Mouse (Mus musculus) hindbrain, embryonic 10.5 days (tissue): ENCODE measurements around the gene Efcab9. TPM values are rescaled to one million over a fixed set of nuclear protein-coding genes. Genes with fewer than 3 reads are reported as not detected.

Source experiments
- DNase-seq: peaks from one replicate; pipeline ENCODE4 v3.0.0-alpha.2; 2017; ENCODE audit warnings: low spot score
- H3K27ac ChIP-seq: fragments of 300-500 bp; sonication (generic); 2 replicates; pipeline ENCODE4 v1.5.1; 2016; ENCODE audit warnings: mild to moderate bottlenecking, moderate library complexity
- H3K27me3 ChIP-seq: fragments of 300-500 bp; sonication (generic); 2 replicates; pipeline ENCODE4 v1.6.1; 2016; ENCODE audit warnings: mild to moderate bottlenecking; ENCODE audit not compliant: poor library complexity, insufficient read depth, severe bottlenecking
- H3K36me3 ChIP-seq: fragments of 300-500 bp; sonication (generic); 2 replicates; pipeline ENCODE4 v1.6.1; 2016; ENCODE audit warnings: mild to moderate bottlenecking, moderate library complexity
- H3K4me1 ChIP-seq: fragments of 300-500 bp; sonication (generic); replicated peaks from 2 replicates; pipeline ENCODE4 v1.6.1; 2016; ENCODE audit warnings: mild to moderate bottlenecking
- H3K4me3 ChIP-seq: fragments of 300-500 bp; sonication (generic); 2 replicates; pipeline ENCODE4 v1.5.1; 2016; ENCODE audit warnings: mild to moderate bottlenecking, moderate library complexity
- H3K9me3 ChIP-seq: fragments of 300-500 bp; sonication (generic); 2 replicates; pipeline ENCODE4 v1.6.1; 2016; ENCODE audit warnings: mild to moderate bottlenecking, moderate library complexity
- WGBS: fragments of 180-500 bp; shearing (Covaris S2); methylation state at CpG from one replicate; pipeline ENCODE4 v1.1.7; 2016; 5-methylcytosine and 5-hydroxymethylcytosine counted together
- polyA plus RNA-seq: library from polyadenylated mRNA; unstranded; fragments of >200 nt; fragmentation: Nextera tagmentation; extraction: Ambion mirVana; gene quantifications from 2 replicates; pipeline ENCODE4 v1.2.1, GENCODE M21; 2016

The Efcab9 gene
- polyA plus RNA-seq, 1 experiment from 2014 or later = not detected

DNA sequence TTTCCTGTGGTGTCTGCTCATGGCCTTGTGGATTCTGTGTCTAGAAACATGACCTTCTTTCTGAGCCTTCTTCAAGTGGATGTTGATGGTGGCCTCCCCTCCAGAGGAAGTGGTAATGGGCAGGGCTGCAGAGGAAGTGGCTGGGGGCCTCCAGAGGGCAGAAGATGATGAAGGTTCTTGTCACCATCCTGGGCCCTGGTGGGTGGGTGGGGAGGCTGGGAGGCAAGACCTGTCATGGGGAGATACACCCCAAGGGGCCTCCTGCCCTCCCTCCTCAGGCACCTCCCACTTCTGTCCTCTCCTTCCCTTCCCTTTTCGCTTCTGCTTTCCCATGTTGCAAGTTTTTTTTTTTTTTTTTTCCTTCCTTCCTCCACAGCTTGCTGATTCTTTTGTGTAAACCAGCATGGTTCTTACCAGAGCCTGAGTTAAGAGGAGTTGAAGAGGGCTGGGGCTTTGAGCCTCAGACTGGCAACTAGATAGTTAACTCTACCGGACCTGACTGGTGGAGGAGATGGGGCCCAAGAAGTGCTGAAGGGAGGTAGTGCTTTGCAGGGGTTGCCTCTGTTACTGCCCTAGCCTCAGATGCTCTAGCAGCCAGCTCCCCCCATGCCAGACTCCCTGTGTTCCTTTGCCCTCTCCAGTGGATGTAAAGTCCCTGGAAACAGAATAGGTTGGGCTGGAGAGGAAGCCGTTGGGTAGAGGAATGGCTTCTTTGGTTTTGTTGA is 11.0 kb upstream of the Efcab9 start:
- no peak overlapping the region for H3K4me3 ChIP-seq
- H3K27ac ChIP-seq = peak overlapping the region; percentile 73
- H3K9me3 ChIP-seq = no peaks in the 10 kb centered on the region
- H3K4me1 ChIP-seq = peaks cover 46% of the 10 kb centered on the region
- peaks cover 20% of the 10 kb centered on the region; the same call in 1 of the 2 replicates for H3K27me3 ChIP-seq
- H3K36me3 ChIP-seq = no peaks in the 10 kb centered on the region
- DNase-seq = no peak
- 32% methylated on average over 3 of the region's 3 CpGs for WGBS

DNA sequence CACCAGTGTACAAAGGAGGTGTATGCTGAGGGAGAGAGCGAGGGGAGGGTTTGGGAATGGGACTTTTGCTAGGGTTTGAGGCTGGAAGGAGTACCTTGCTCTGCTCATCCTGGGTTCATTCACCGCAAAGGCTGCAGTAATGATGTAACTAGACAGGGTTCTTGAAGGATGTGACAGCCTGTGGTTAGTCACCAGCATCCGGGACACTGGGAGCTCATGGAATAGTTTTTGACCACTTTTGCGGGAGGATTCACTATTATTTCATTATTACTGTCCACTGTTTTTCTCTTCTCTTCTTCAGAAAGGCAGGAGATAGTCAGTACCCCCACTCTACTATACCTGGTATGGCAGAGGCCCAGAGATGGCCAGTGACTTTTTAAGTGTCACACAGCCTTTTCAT is 10.3 kb upstream of the Efcab9 start:
- Histone ChIP-seq H3K27me3 (peaks cover 20% of the 10 kb centered on the region; the same call in 1 of the 2 replicates), H3K4me1 (peaks cover 46% of the 10 kb centered on the region), H3K4me3 (no peak overlapping the region), H3K9me3 (no peaks in the 10 kb centered on the region), H3K36me3 (no peaks in the 10 kb centered on the region), H3K27ac (peak overlapping the region; percentile 73)
- no peak for DNase-seq
- 94% methylated on average over 4 of the region's 4 CpGs for WGBS

DNA sequence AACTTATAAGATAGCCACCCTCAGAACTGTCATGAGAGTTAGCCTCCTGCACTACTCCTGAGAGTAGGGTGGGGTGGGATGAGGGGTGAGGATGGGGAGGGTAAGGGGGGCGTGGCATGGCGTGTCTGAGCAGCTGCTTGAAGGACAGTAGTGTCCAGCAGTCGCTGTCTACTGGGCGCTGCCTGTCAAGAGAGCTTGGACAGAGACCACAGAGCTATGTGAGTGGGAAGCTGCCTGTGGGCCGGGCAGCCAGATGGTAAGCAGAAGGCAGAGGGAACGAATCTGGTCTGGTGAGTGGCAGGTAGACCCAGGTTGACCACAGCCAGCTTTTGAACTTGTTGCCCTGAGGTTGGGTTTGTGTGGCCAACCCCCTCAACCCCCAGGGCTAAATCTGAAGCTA is 8.6 kb upstream of the Efcab9 start:
- no peak for DNase-seq
- H3K4me3 ChIP-seq = no peak overlapping the region
- H3K36me3 ChIP-seq = no peaks in the 10 kb centered on the region
- H3K4me1 ChIP-seq = peaks cover 51% of the 10 kb centered on the region
- WGBS = 80% methylated on average over 6 of the region's 6 CpGs
- H3K27me3 ChIP-seq = peaks cover 24% of the 10 kb centered on the region
- H3K9me3 ChIP-seq = no peaks in the 10 kb centered on the region
- no peak overlapping the region for H3K27ac ChIP-seq

DNA sequence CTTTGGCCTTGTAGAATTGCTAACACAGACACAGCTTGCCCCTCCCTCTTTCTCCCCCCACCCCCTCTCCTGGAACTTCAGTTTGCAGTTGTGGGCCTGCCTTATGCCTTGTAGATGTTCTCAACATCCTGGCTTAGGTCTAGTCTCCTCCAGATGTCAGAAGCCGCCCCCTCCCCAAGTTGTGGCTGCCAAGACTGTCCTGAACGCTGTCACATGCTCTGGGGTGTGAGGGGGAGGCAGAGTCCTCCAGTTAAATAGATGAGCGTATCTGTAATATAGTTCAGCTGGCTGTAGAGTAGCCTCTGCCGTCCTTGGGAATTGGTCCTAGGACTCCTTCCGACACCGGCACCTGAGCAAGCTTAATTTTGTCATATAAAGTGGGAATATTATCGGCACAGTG is 7.8 kb upstream of the Efcab9 start:
- 90% methylated on average over 7 of the region's 7 CpGs for WGBS
- Histone ChIP-seq H3K27me3 (peaks cover 31% of the 10 kb centered on the region), H3K4me3 (no peak overlapping the region), H3K9me3 (no peaks in the 10 kb centered on the region), H3K27ac (no peak overlapping the region), H3K4me1 (peaks cover 54% of the 10 kb centered on the region), H3K36me3 (no peaks in the 10 kb centered on the region)
- DNase-seq = no peak

DNA sequence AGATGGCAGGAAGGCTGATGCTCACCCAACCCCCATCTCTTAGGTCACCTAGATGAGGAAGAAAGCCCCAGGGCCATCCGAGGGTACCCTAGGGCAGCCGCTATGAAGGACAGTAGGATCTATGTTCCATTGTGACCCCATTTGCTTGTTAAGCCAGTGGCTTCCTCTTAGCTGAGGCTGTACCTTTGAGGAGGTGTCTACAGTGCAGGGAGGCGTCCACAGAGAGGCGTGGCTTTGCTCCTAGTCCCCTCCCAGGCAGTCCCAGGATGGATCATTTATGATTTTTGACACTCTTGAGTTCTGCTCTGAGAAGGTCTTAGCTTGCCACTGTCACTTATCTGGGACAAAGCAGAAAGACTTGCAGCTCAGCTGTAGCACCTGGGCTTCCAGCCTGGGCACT is 7.0 kb upstream of the Efcab9 start:
- DNase-seq = no peak
- Histone ChIP-seq H3K4me1 (peaks cover 63% of the 10 kb centered on the region), H3K27ac (peak overlapping the region; percentile 66), H3K9me3 (no peaks in the 10 kb centered on the region), H3K27me3 (peaks cover 40% of the 10 kb centered on the region), H3K4me3 (no peak overlapping the region), H3K36me3 (no peaks in the 10 kb centered on the region)
- WGBS = 85% methylated on average over 4 of the region's 4 CpGs

DNA sequence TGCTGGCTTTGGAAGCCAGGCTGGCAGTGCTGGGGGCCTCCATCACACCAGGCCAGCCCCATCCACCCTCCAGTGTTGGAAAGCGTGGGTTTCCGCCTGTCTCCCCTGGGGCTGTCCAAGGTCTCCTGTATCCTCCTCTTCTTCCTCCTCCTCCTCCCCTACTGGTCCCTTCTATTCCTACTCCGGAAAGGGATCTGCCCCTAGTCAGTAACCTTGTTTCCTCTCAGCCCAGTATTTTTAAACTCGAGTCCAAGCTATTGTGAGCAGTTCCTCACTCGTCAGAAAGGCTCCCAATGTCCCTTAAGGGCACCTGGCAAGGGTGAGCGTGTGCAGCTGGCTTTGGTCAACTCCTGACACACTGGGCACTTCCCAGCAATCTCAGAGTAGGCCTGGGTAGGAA is 6.6 kb upstream of the Efcab9 start:
- Histone ChIP-seq H3K4me3 (no peak overlapping the region), H3K9me3 (no peaks in the 10 kb centered on the region), H3K36me3 (no peaks in the 10 kb centered on the region), H3K27me3 (peaks cover 44% of the 10 kb centered on the region), H3K27ac (peak overlapping the region; percentile 66), H3K4me1 (peaks cover 67% of the 10 kb centered on the region)
- DNase-seq = no peak
- WGBS = 74% methylated on average over 6 of the region's 6 CpGs

DNA sequence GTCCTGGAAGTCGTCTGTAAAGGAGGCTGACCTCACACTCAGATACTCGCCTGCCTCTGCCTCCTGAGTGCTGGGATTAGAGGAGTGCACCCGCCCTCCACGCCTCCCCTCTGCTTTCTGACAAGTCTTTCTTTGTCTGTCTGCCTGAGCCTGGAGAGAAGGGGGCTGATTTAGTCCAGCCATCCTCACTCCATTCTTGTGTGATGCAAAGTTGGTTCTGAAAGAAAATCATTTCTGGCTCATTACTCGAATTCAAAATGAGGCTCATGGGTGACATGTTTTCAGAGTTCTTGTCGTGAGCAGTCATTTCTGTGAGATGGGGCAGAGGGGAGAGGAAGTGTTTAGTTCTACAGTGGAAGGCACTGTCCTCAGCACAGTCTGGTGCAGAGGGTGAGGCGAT is 5.1 kb upstream of the Efcab9 start:
- no peaks in the 10 kb centered on the region for H3K9me3 ChIP-seq
- peak overlapping the region; percentile 29; the same call in 1 of the 2 replicates for H3K27ac ChIP-seq
- DNase-seq = peak; percentile 57
- H3K4me3 ChIP-seq = no peak overlapping the region
- peaks cover 70% of the 10 kb centered on the region for H3K4me1 ChIP-seq
- H3K36me3 ChIP-seq = no peaks in the 10 kb centered on the region
- 40% methylated on average over 7 of the region's 7 CpGs for WGBS
- peaks cover 53% of the 10 kb centered on the region for H3K27me3 ChIP-seq

DNA sequence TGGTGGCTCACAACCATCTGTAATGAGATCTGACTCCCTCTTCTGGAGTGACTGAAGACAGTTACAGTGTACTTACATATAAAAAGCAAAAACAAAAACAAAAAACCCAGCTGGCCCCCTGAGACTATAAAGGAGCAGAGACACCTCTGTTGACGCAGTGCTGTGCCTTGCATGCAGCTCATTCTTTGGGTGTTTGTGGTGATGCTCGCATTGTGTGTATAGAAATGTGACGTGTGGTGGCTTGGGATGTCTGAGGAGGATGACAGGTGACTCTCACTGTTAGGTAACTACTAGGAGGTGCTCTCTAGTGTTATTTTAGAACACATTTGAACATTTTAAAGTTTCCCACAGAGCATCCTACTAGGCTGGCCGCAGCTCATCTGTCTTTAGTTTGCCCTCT is 3.8 kb upstream of the Efcab9 start:
- Histone ChIP-seq H3K4me1 (peaks cover 68% of the 10 kb centered on the region), H3K9me3 (no peaks in the 10 kb centered on the region), H3K27me3 (peaks cover 66% of the 10 kb centered on the region), H3K36me3 (no peaks in the 10 kb centered on the region), H3K4me3 (no peak overlapping the region), H3K27ac (no peak overlapping the region)
- 93% methylated on average over 4 of the region's 4 CpGs for WGBS
- no peak for DNase-seq

DNA sequence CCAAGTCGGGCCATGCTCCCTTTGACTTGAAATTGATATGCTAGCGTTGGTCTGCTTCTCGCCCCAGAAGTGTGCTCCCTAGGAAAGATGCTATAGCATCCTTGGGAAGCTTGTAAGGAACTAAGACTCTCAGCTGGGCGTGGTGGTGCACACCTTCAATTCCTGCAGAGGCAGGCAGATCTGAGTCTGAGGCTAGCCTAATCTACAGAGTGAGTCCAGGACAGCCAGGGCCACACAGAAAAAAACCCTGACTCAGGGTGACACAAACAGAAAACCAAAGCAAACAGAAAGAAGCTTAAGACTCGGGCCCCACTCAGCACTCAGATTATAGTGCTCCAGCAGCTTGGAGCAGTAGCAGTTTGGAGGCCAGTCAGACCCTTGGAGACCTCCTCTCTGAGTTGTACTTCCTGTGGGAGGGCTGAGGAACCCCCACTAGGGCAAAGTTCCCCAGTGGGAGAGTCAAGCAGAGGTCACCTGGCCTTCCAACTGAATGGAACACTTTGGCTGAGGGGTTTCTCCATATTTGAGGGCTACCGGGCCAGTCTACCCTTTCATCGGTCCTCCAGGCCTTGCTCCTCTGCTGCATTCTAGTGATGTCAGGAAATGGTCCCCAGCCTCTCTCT is 2.7 kb upstream of the Efcab9 start:
- H3K27me3 ChIP-seq = peaks cover 63% of the 10 kb centered on the region
- H3K27ac ChIP-seq = no peak overlapping the region
- H3K9me3 ChIP-seq = no peaks in the 10 kb centered on the region
- H3K4me1 ChIP-seq = peaks cover 62% of the 10 kb centered on the region
- H3K4me3 ChIP-seq = peak overlapping the region; percentile 73
- DNase-seq = no peak
- no peaks in the 10 kb centered on the region for H3K36me3 ChIP-seq
- 76% methylated on average over 7 of the region's 7 CpGs for WGBS

DNA sequence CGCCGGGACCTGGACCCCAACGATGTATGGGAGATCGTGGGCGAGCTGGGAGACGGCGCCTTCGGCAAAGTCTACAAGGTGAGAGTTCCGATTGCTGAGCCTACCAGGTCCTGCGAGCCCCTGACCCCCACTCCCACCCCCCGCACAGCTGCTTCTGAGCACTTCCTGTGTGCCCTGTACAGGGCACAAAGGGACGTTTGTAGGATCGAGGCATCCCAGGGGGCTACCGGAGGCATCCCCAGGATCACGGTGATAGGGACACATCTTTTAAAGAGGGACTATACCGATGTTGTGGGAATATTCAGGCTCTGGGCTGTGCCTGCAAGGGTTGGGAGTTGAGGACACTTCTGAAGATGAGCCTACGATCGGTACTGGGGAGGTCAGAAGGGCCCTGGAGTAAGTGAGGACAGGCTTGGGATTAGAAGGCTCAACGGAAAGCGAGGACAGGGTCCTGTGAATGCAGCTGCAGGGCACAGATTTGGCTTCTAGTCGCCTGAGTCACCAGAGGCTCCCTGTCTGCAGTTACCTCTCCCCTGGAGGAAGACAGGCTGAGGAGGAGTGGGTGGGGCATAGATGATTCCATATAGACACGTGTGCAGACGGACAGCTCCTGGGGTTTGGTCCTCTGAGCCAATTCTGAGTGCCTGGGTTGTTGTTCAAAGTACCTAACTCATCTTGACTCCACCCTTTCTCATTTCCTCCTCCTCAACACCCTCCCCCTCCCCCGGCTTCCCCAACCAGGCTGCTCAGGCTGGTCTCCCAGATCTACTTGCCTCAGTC is 1.8 kb upstream of the Efcab9 start:
- H3K27ac ChIP-seq = peak overlapping the region; percentile 84
- peak overlapping the region; percentile 73 for H3K4me3 ChIP-seq
- 0 out of 2 replicates have a peak, but pooled peaks cover under 1% of the 10 kb centered on the region for H3K36me3 ChIP-seq
- H3K27me3 ChIP-seq = peaks cover 59% of the 10 kb centered on the region
- 1% methylated on average over 24 of the region's 24 CpGs for WGBS
- peaks cover 57% of the 10 kb centered on the region for H3K4me1 ChIP-seq
- DNase-seq = no peak
- H3K9me3 ChIP-seq = no peaks in the 10 kb centered on the region

DNA sequence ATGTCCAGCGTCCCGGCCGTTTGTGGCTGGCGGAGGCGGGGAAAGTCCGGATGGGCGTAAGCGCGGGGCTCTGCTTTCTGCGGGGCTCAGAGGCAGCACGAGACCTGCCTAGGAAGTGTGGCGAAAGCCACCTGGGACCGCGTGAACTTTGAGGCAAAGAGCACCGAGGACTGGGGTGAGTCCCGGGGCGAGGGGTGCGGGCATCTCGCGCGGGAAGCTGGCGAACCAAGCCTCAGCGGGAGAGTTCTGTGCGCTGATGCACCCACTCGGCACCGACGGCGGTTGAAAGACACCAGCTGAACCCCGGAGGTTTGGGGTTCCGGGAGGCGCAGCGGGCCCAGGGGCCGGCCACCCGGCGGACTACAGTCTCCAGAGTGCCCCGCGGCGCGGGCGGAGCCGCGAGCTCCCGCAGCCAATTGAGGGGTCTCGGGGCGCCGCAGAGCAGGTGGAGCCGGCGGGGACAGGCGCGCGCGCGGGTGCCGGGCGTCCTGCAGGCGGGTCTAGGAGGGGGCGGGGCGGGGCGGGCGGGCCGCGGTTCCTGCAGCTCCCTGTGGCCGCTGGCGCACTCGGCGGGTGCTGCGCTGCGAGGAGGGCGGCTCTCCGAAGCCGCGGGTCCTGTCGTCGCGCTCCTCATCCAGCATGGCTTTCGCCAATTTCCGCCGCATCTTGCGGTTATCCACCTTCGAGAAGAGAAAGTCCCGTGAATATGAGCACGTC is 1.0 kb upstream of the Efcab9 start, which contains the start of gene Stk10:
TSS of gene Stk10 (plus strand) at position 541 of the 717 bp plus-strand sequence.
- Histone ChIP-seq H3K4me3 (peak within 1 kb of the TSS; percentile 73), H3K9me3 (no peaks in the 10 kb centered on the region), H3K4me1 (peaks cover 49% of the 10 kb centered on the region), H3K27me3 (peaks cover 52% of the 10 kb centered on the region), H3K36me3 (peaks cover 7% of the 10 kb centered on the region), H3K27ac (peak within 1 kb of the TSS; percentile 84)
- DNase-seq = peak; percentile 83
- under 1% methylated on average over 80 of the region's 82 CpGs for WGBS

DNA sequence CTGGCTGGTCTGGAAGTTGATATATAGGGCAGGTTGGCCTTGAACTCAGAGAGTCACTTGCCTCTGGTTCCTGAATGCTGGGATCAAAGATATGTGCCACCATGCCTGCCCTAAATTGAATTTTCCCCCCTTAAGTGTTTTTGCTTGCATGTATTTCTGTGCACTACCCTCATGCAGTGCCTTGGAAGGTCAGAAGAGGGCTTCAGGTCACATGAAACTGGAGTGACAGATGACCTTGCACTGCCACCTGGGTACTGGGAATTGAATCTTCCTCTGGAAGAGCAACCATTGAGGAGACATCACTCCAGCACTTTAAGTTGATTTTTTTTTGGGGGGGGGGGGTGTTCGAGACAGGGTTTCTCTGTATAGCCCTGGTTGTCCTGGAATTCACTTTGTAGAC is 1.7 kb downstream of the Efcab9 start:
- H3K4me1 ChIP-seq = peaks cover 34% of the 10 kb centered on the region
- H3K4me3 ChIP-seq = no peak overlapping the region
- no peak for DNase-seq
- H3K27ac ChIP-seq = no peak overlapping the region
- WGBS = 91% methylated on average over 1 of the region's 1 CpGs
- H3K36me3 ChIP-seq = peaks cover 22% of the 10 kb centered on the region
- peaks cover 45% of the 10 kb centered on the region for H3K27me3 ChIP-seq
- no peaks in the 10 kb centered on the region for H3K9me3 ChIP-seq
